Mouse (Mus musculus) forebrain, embryonic 14.5 days (tissue): Measurements from ENCODE around the gene Utrn. TPM values are rescaled to one million over a fixed set of nuclear protein-coding genes. Genes with fewer than 3 reads are reported as not detected.

Experiments
- ATAC-seq: fragments of 200-750 bp; cut with Nextera tagmentation; 2 replicates; pipeline ENCODE4 v1.8.0; 2017; ENCODE audit warnings: mild to moderate bottlenecking, moderate library complexity
- DNase-seq: peaks from one replicate; pipeline ENCODE4 v3.0.0-alpha.2; 2015; ENCODE audit warnings: low spot score
- H3K27ac ChIP-seq: fragments of 300-500 bp; sonication (generic); 2 replicates; pipeline ENCODE4 v1.5.1; 2014; ENCODE audit warnings: low read depth, mild to moderate bottlenecking, control low read depth, low read length, moderate library complexity
- H3K27me3 ChIP-seq: fragments of 300-500 bp; sonication (generic); replicated peaks from 2 replicates; pipeline ENCODE4 v1.6.1; 2014; ENCODE audit warnings: low read length, control low read depth, mixed read lengths; ENCODE audit not compliant: control insufficient read depth, insufficient read depth
- H3K36me3 ChIP-seq: fragments of 300-500 bp; sonication (generic); 2 replicates; pipeline ENCODE4 v1.6.1; 2014; ENCODE audit warnings: low read length, control low read depth; ENCODE audit not compliant: control insufficient read depth, insufficient read depth
- H3K4me1 ChIP-seq: fragments of 300-500 bp; sonication (generic); 2 replicates; pipeline ENCODE4 v1.6.1; 2014; ENCODE audit warnings: antibody characterized with exemption, low read length, control low read depth; ENCODE audit not compliant: control insufficient read depth, insufficient read depth
- H3K4me2 ChIP-seq: fragments of 300-500 bp; sonication (generic); 2 replicates; pipeline ENCODE4 v1.6.1; 2014; ENCODE audit warnings: mild to moderate bottlenecking, control low read depth, low read length
- H3K4me3 ChIP-seq: fragments of 300-500 bp; sonication (generic); 2 replicates; pipeline ENCODE4 v1.5.1; 2014; ENCODE audit warnings: low read depth, low read length, control low read depth
- H3K9ac ChIP-seq: fragments of 300-500 bp; sonication (generic); 2 replicates; pipeline ENCODE4 v1.6.1; 2014; ENCODE audit warnings: mild to moderate bottlenecking, low read length, control low read depth, moderate library complexity
- H3K9me3 ChIP-seq: fragments of 300-500 bp; sonication (generic); replicated peaks from 2 replicates; pipeline ENCODE4 v1.6.1; 2016; ENCODE audit warnings: low read length, control low read depth, mixed read lengths; ENCODE audit not compliant: control insufficient read depth
- WGBS: fragments of 180-500 bp; shearing (Covaris S2); extraction: QIAGEN DNeasy Blood & Tissue Kit; methylation state at CpG from one replicate; pipeline ENCODE4 v1.1.7; 2014; 5-methylcytosine and 5-hydroxymethylcytosine counted together
- polyA plus RNA-seq: library from polyadenylated mRNA; unstranded; fragments of >200 nt; fragmentation: Nextera tagmentation; extraction: Ambion mirVana; gene quantifications from 2 replicates; pipeline ENCODE4 v1.2.1, GENCODE M21; 2014

Utrn gene
- polyA plus RNA-seq, 1 experiment from 2014 or later = 7.2 TPM

DNA sequence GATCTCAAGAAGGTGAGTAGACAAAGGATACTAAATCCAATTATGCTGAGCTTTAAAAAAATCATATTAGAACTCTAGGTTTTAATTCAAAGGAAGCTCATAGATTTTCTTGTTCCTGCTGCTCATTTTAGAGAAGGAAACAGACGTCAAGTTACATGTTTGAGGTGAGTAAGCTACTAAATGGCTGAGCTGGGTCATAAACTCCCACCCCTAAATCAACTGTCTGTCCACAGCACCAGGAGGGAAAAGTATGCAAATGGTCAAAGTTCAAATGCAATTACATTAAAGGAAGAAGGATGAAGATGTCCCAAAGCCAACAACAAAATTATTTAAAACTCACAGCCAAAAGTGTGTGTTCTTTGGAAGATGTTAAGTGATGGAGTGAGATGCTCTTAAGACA, 139.5 kb downstream of the Utrn start:
- no peak for DNase-seq
- Histone ChIP-seq H3K4me2 (no peak overlapping the region), H3K9ac (no peak overlapping the region), H3K9me3 (no peaks in the 10 kb centered on the region), H3K4me3 (no peak overlapping the region), H3K27ac (no peak overlapping the region), H3K27me3 (no peaks in the 10 kb centered on the region), H3K4me1 (peaks cover 6% of the 10 kb centered on the region), H3K36me3 (no peaks in the 10 kb centered on the region)
- 92% methylated on average over 1 of the region's 1 CpGs for WGBS
- ATAC-seq = no peak

DNA sequence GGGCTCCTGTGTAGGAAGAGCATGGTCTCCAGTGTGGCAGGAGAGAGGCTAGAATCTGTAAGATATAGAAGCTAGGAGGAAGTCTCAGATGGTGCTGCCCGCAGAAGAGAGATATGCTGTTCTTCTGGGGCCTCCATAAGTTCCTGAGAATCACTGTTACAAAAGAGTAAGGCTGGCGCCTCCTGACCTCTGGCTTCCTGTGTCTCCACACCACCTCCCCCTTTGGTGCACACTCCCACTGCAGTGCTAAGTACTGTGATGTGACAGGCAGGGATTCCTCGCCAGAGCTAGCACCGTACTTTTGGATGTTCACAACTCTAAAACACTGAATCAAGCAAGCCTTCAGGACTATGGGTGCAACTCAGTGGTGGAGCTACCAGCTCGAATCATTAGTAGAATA, 140.1 kb downstream of the Utrn start:
- Histone ChIP-seq H3K4me1 (peaks cover 6% of the 10 kb centered on the region), H3K27ac (no peak overlapping the region), H3K9me3 (no peaks in the 10 kb centered on the region), H3K9ac (no peak overlapping the region), H3K36me3 (no peaks in the 10 kb centered on the region), H3K27me3 (no peaks in the 10 kb centered on the region), H3K4me2 (no peak overlapping the region), H3K4me3 (no peak overlapping the region)
- WGBS = 92% methylated on average over 5 of the region's 5 CpGs
- DNase-seq (no peak), ATAC-seq (no peak)

DNA sequence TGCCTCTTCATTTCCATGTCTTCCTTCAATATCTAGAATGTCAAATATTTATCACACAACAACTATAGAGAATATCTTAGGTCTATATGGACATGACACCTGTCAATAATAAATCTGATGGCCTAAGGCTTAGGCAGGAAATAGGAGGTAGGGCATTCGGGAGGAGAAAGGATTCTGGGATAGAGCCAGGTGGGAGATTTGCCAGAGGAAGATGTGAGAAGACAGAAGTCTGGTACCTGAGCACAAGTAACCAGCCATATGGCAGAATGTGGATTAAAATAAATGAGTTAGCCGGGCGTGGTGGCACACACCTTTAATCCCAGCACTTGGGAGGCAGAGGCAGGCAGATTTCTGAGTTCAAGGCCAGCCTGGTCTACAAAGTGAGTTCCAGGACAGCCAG, 141.3 kb downstream of the Utrn start:
- Histone ChIP-seq H3K9ac (no peak overlapping the region), H3K27me3 (no peaks in the 10 kb centered on the region), H3K4me1 (peaks cover 6% of the 10 kb centered on the region), H3K27ac (no peak overlapping the region), H3K4me3 (no peak overlapping the region), H3K36me3 (no peaks in the 10 kb centered on the region), H3K9me3 (no peaks in the 10 kb centered on the region), H3K4me2 (no peak overlapping the region)
- DNase-seq (no peak), ATAC-seq (no peak)
- 87% methylated on average over 3 of the region's 3 CpGs for WGBS

DNA sequence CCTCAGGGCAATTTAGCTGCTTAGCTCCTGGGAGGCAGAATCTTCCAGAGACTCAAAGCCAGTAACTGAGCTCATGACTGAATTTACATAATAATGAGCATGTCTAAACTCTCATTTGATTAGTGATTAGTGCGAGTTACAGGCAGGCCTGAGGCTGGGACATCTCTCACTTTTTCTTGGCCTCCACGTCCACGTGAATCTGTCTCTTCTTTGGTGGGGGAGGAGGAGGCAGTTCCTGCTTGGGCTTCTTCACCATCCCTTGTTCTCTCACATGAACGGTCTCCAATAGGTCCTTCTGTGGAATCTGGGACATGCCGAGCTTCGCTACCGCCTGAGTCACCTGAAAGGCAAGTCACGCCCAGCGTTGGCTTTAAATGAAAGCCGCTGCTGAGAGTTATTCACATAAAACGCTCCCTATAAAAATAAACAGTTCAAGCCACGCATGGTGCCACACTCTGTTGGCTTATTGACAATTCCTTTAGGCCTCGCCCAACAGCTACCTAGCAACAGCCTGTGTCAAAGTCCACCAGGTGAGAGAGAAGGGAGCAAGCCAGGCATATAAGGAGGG, 143.0 kb downstream of the Utrn start:
- no peak overlapping the region; the same call in 1 of the 2 replicates for H3K27ac ChIP-seq
- DNase-seq (peak; percentile 74), ATAC-seq (peak; percentile 57)
- no peaks in the 10 kb centered on the region for H3K27me3 ChIP-seq
- H3K4me2 ChIP-seq = 0 out of 2 replicates have a peak overlapping the region, but pooled peaks have one; percentile 3
- H3K4me1 ChIP-seq = peaks cover 6% of the 10 kb centered on the region
- no peak overlapping the region for H3K4me3 ChIP-seq
- H3K9me3 ChIP-seq = no peaks in the 10 kb centered on the region
- H3K36me3 ChIP-seq = no peaks in the 10 kb centered on the region
- WGBS = 15% methylated on average over 13 of the region's 13 CpGs
- H3K9ac ChIP-seq = no peak overlapping the region

DNA sequence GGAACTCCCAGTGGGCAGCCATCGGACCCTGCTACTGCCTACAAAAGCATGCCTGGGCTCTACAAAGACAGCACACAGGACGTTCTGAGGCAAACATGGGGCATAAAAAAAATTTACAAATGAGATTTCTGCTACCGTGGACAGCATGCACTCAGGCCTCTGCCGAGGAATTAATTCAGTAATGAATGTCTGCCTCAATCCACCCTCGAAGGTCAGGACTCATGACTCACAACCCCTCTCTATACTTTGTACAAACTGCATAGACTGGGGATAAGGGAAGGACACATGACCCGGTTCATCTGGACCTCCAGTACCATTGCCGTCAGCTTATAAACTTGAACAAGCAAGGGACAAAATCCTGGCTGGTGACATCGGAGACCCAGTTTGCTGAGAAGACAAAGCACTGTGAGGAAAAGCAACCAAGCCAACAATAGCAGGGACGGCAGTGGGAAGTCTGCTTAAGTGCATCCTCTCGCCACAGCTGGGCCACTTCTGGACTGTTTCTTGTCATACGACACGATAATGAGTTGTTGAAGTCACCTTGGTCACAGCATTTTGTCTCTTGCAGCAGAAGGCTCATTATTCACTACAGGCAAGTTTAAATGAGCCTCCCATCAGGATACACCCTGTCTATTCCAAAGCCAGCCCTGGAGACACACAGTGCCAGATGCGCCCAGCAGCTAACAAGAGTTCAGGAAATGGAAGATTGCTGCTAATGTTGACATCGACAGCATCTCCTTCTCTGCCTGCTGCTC, 144.7 kb downstream of the Utrn start:
- peaks cover 6% of the 10 kb centered on the region for H3K4me1 ChIP-seq
- H3K27me3 ChIP-seq = no peaks in the 10 kb centered on the region
- H3K9me3 ChIP-seq = no peaks in the 10 kb centered on the region
- ATAC-seq = peak; percentile 38; the same call in 1 of the 2 replicates
- no peak overlapping the region for H3K4me3 ChIP-seq
- no peaks in the 10 kb centered on the region for H3K36me3 ChIP-seq
- no peak overlapping the region for H3K9ac ChIP-seq
- DNase-seq = peak; percentile 34
- no peak overlapping the region; the same call in 1 of the 2 replicates for H3K27ac ChIP-seq
- WGBS = 64% methylated on average over 14 of the region's 14 CpGs
- no peak overlapping the region for H3K4me2 ChIP-seq

DNA sequence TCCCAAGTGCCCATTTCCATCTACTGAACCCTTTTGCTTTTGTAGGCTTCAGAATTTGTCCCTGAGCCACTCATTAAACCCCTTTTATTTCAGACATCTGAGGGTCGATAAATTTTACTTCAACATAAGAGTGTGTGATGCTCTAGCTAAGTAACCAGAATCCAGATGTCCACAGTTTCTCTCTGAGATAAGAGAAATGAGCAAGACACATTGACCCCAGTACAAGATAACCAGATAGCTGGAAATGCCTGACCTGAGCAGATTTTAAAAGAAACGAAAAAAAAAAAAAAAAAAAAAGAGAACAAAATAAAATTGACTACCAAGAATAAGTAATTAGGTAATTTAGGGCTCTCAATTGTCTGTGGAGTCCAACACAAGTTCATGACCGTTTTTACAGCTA, 145.9 kb downstream of the Utrn start:
- H3K4me3 ChIP-seq = no peak overlapping the region
- 42% methylated on average over 3 of the region's 3 CpGs for WGBS

DNA sequence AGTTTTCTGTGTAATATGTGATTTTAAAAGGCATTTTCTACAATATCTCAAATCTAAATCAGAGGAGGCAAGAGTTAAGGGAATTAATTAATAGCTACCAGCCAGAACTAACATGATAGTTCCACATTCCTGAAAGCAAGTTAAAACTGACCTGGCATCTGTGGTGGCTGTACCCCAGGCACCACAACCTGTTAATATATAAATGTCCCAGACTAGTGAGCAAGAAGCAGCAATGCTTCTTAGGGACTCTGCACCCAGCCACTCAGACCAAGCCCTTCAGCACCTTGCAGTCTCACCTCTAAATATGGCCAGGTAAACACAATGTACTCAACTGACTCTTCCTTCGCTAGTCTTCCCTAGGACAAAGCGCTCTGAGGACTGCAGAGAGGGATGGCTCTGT, 147.1 kb downstream of the Utrn start:
- WGBS = 80% methylated on average over 2 of the region's 2 CpGs
- no peak overlapping the region for H3K9ac ChIP-seq
- no peaks in the 10 kb centered on the region for H3K36me3 ChIP-seq
- H3K9me3 ChIP-seq = no peaks in the 10 kb centered on the region
- H3K27me3 ChIP-seq = no peaks in the 10 kb centered on the region
- DNase-seq (no peak), ATAC-seq (no peak)
- peaks cover 6% of the 10 kb centered on the region for H3K4me1 ChIP-seq
- H3K4me3 ChIP-seq = no peak overlapping the region
- H3K27ac ChIP-seq = no peak overlapping the region
- H3K4me2 ChIP-seq = no peak overlapping the region

More for the DNA sequence above, 145.9 kb downstream of the Utrn start:
- no peaks in the 10 kb centered on the region for H3K36me3 ChIP-seq
- no peak overlapping the region for H3K9ac ChIP-seq
- no peaks in the 10 kb centered on the region for H3K27me3 ChIP-seq
- peaks cover 6% of the 10 kb centered on the region for H3K4me1 ChIP-seq
- DNase-seq = no peak
- H3K4me2 ChIP-seq = no peak overlapping the region
- no peaks in the 10 kb centered on the region for H3K9me3 ChIP-seq
- ATAC-seq = no peak
- no peak overlapping the region for H3K27ac ChIP-seq

DNA sequence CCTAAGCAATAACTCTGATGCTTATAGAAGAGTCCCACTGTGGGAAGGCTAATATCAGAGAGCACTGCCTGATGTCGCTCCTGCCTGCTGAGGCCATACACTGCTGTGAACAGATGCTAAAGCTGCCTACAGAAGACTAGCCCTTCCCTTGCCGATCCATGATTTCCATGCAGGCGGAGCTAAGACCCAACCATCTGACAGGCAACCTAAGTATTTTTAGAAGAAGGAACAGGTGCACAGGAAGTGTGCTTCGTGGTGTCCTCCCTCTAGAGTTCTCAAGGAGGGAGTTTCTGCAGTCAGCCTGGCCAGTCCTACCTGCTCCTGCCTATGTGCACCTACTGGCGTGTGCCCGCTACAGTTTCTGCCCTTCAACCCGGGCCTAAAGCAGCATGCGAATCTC, 150.8 kb downstream of the Utrn start:
- Histone ChIP-seq H3K27me3 (no peaks in the 10 kb centered on the region), H3K36me3 (no peaks in the 10 kb centered on the region), H3K27ac (no peak overlapping the region), H3K4me1 (no peaks in the 10 kb centered on the region), H3K9ac (no peak overlapping the region), H3K4me2 (no peak overlapping the region), H3K4me3 (no peak overlapping the region), H3K9me3 (no peaks in the 10 kb centered on the region)
- ATAC-seq (no peak), DNase-seq (no peak)
- WGBS = 89% methylated on average over 8 of the region's 8 CpGs

DNA sequence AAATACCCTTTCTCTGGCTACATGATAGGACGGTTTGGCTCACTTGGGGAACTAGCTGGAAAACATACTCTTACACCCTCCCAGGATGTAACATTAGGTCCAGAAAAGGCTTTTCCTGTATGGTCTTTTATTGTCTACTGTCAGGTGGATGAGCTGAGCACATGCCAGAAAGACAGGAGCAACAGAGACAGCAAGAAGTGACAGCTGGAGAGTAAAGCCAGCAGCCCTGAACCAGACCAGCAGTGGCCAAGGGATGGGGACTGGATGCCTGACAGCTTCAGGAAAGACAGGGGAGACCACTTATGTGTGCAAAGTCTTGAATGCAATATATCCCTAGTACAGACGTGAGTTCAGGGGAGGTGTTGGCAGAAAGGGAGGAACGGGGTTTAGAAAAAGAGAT, 151.8 kb downstream of the Utrn start:
- DNase-seq (no peak), ATAC-seq (no peak)
- no peaks in the 10 kb centered on the region for H3K36me3 ChIP-seq
- 90% methylated on average over 3 of the region's 3 CpGs for WGBS
- H3K27me3 ChIP-seq = no peaks in the 10 kb centered on the region
- no peak overlapping the region for H3K4me3 ChIP-seq
- H3K4me2 ChIP-seq = no peak overlapping the region
- H3K4me1 ChIP-seq = no peaks in the 10 kb centered on the region
- H3K9me3 ChIP-seq = no peaks in the 10 kb centered on the region
- H3K27ac ChIP-seq = no peak overlapping the region
- no peak overlapping the region for H3K9ac ChIP-seq
